Mouse (Mus musculus) thymus, adult 2 months (tissue): ENCODE data around the gene Ccdc85b. TPM values are rescaled to one million over a fixed set of nuclear protein-coding genes. Genes with fewer than 3 reads are reported as not detected.

Experiments
- DNase-seq: peaks from one replicate; pipeline ENCODE4 v3.0.0; 2021
- H3K27ac ChIP-seq: fragments of 200-500 bp; 2 replicates; pipeline ENCODE4 v1.5.1; 2012; ENCODE audit warnings: low read length, control low read depth; ENCODE audit not compliant: control insufficient read depth, insufficient read depth
- H3K27me3 ChIP-seq: fragments of 200-500 bp; 2 replicates; pipeline ENCODE4 v1.6.1; 2012; ENCODE audit warnings: mild to moderate bottlenecking, low read length, moderate library complexity, mixed read lengths; ENCODE audit not compliant: control insufficient read depth, insufficient read depth
- H3K36me3 ChIP-seq: fragments of 200-500 bp; 2 replicates; pipeline ENCODE4 v1.6.1; 2012; ENCODE audit warnings: mild to moderate bottlenecking, low read length, moderate library complexity; ENCODE audit not compliant: control insufficient read depth, insufficient read depth
- H3K4me1 ChIP-seq: fragments of 200-500 bp; replicated peaks from 2 replicates; pipeline ENCODE4 v1.6.1; 2012; ENCODE audit warnings: low read length; ENCODE audit not compliant: control insufficient read depth, insufficient read depth
- H3K4me3 ChIP-seq: fragments of 200-500 bp; 2 replicates; pipeline ENCODE4 v1.5.1; 2012; ENCODE audit warnings: mild to moderate bottlenecking, low read length, control low read depth, moderate library complexity; ENCODE audit not compliant: control insufficient read depth, insufficient read depth
- CTCF ChIP-seq: fragments of 200-500 bp; IDR thresholded peaks from 2 replicates; pipeline ENCODE4 v1.5.1; 2012; ENCODE audit warnings: mild to moderate bottlenecking, control low read depth, low read length, moderate library complexity, borderline replicate concordance; ENCODE audit not compliant: control insufficient read depth, poor library complexity, insufficient read depth; ENCODE audit errors: extremely low read depth
- POLR2A ChIP-seq: fragments of 200-500 bp; IDR thresholded peaks from 2 replicates; pipeline ENCODE4 v1.6.1; 2012; ENCODE audit warnings: mild to moderate bottlenecking, low read length, control low read depth, moderate library complexity; ENCODE audit not compliant: control insufficient read depth, poor library complexity, insufficient read depth; ENCODE audit errors: extremely low read depth
- WGBS: fragments of 180-500 bp; shearing (Covaris S2); methylation state at CpG from one replicate; pipeline ENCODE4 v1.1.7; 2018; 5-methylcytosine and 5-hydroxymethylcytosine counted together
- polyA plus RNA-seq: library from polyadenylated mRNA; depleted of rRNA; stranded (reverse); fragments of >200 nt; gene quantifications from 2 replicates; pipeline ENCODE4 v1.2.3, GENCODE M21; 2012

The Ccdc85b gene
- polyA plus RNA-seq, 1 experiment, result 8.2 TPM

GRCm38 (mm10) chr19:5463791-5464562 lies 6.3 kb upstream of the Ccdc85b start:
- DNase-seq, result peak; percentile 72
- 78% methylated on average over 15 of the region's 15 CpGs for WGBS
- peaks cover 20% of the 10 kb centered on the region for H3K4me1 ChIP-seq
- TF ChIP-seq CTCF (peak; percentile 91), POLR2A (no peak)
- H3K27ac ChIP-seq, result no peak overlapping the region
- peaks cover 5% of the 10 kb centered on the region for H3K36me3 ChIP-seq
- H3K27me3 ChIP-seq, result no peaks in the 10 kb centered on the region
- H3K4me3 ChIP-seq, result no peak overlapping the region

DNA sequence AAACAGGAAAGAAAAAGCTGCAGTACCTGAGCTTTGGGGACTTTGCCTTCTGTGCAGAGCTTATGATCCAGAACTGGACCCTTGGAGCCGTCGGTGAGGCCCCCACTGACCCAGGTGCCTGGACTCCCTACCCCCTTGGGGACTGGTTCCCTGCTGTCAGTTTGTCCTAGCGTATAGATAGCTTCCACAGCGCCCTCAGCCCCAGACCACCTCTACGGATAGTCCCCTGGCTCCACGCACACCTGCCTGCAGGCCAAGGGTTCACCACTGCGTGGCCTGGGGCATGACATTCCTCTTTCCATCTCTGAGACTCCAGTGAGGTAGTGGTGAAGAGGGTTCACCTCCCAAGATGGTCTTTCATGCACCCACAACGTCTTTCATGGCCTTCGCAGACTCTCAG lies 5.5 kb upstream of the Ccdc85b start:
- H3K4me1 ChIP-seq, result peaks cover 14% of the 10 kb centered on the region
- H3K4me3 ChIP-seq, result no peak overlapping the region
- TF ChIP-seq POLR2A, result no peak
- TF ChIP-seq CTCF, result no peak
- no peak overlapping the region for H3K27ac ChIP-seq
- 94% methylated on average over 9 of the region's 9 CpGs for WGBS
- DNase-seq, result no peak
- peaks cover 5% of the 10 kb centered on the region for H3K36me3 ChIP-seq
- H3K27me3 ChIP-seq, result no peaks in the 10 kb centered on the region

DNA sequence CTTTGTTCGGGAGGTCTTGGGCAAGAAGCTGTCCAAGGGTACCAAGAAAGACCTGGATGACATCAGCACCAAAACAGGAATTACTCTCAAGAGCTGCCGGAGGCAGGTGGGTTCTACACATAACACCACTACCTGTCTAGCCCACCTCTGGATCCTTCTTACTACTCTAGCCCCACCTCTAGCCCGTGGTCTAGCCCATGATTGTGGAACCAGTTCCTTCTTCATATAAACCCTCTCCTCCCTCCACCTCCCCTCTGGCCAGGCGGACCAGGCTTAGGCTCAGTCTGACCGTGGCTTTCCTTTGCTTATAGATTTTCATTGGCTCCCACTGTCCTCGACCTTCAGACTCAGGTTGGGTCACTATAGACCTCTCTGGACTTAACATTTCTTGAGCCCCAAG lies 3.7 kb upstream of the Ccdc85b start:
- 84% methylated on average over 6 of the region's 6 CpGs for WGBS
- Histone ChIP-seq H3K27ac (no peak overlapping the region), H3K27me3 (no peaks in the 10 kb centered on the region), H3K4me1 (peaks cover 15% of the 10 kb centered on the region), H3K36me3 (peaks cover 5% of the 10 kb centered on the region), H3K4me3 (no peak overlapping the region)
- no peak for TF ChIP-seq POLR2A
- TF ChIP-seq CTCF, result no peak
- DNase-seq, result no peak

DNA sequence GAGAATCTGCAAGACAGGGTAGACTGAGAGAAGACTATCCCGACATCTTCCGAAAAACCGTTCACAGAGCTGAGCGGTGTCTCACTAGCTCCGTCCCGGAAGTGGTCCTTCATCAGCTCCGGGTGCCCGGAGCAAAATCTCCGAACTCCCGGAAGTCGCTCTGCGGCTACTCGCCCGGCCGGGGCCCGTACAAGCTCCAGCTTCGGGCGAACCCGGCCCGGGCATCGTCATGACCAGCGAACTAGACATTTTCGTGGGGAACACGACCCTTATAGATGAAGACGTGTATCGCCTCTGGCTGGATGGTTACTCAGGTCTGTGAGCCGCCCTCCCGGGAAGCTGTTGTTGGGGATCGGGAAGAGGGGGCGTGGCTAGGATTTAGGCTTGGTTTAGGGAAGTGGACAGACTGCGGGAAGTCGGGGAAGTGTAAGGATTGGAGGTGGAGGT lies 2.8 kb upstream of the Ccdc85b start, which contains the start of gene Fibp:
Gene Fibp (plus strand): TSS at position 151 of the 447 bp plus-strand sequence.
- peak within 1 kb of the TSS; percentile 8 for H3K27ac ChIP-seq
- peak; percentile 79 for DNase-seq
- H3K36me3 ChIP-seq, result peaks cover 5% of the 10 kb centered on the region
- peaks cover 24% of the 10 kb centered on the region for H3K4me1 ChIP-seq
- WGBS, result under 1% methylated on average over 32 of the region's 32 CpGs
- TF ChIP-seq CTCF, result no peak; the same call in 1 of the 2 replicates
- TF ChIP-seq POLR2A, result peak; percentile 67; the same call in 1 of the 2 replicates
- H3K27me3 ChIP-seq, result no peaks in the 10 kb centered on the region
- peak within 1 kb of the TSS; percentile 96 for H3K4me3 ChIP-seq

DNA sequence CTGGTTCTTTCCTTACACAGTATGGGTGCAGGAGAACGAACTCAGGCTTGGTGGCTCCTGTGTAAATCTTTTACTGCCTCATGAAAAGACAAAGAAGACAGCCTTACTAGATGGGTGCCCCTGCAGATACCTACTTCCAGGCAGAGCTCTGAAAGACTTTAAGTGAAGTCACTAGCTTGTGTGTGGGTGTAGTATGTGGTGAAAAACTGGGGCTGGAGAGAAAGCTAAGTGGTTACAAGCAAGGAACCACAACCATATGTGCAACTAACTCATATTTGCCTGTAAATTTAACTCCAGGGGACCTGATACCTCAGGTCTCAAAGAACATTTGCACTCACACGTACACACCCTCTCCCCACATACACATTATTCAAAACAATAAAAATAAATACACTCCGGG lies 2.2 kb upstream of the Ccdc85b start:
- Histone ChIP-seq H3K36me3 (peaks cover under 1% of the 10 kb centered on the region), H3K27me3 (no peaks in the 10 kb centered on the region), H3K4me3 (no peak overlapping the region), H3K27ac (no peak overlapping the region; the same call in 1 of the 2 replicates), H3K4me1 (peaks cover 25% of the 10 kb centered on the region)
- TF ChIP-seq POLR2A, result no peak
- TF ChIP-seq CTCF, result no peak
- WGBS, result 37% methylated on average over 3 of the region's 3 CpGs
- DNase-seq, result no peak

- DNase-seq, result no peak
- TF ChIP-seq POLR2A (no peak), CTCF (no peak)
- Histone ChIP-seq H3K27me3 (no peaks in the 10 kb centered on the region), H3K4me3 (no peak overlapping the region), H3K4me1 (peaks cover 25% of the 10 kb centered on the region), H3K27ac (no peak overlapping the region), H3K36me3 (no peaks in the 10 kb centered on the region)
- 88% methylated on average over 7 of the region's 7 CpGs for WGBS
Measured at GRCm38 (mm10) chr19:5459019-5459418, 1.3 kb upstream of the Ccdc85b start.

- peak; percentile 97 for DNase-seq
- under 1% methylated on average over 70 of the region's 70 CpGs for WGBS
- H3K4me3 ChIP-seq, result peak overlapping the region; percentile 67
- H3K27me3 ChIP-seq, result no peaks in the 10 kb centered on the region
- TF ChIP-seq POLR2A (peak; percentile 94), CTCF (0 out of 2 replicates have a peak, but pooled peaks have one; percentile 31)
- H3K4me1 ChIP-seq, result peaks cover 25% of the 10 kb centered on the region
- peak overlapping the region; percentile 29; the same call in 1 of the 2 replicates for H3K27ac ChIP-seq
- no peaks in the 10 kb centered on the region for H3K36me3 ChIP-seq
Measured at GRCm38 (mm10) chr19:5456922-5457745, 560 bp downstream of the Ccdc85b start.
